Mouse (Mus musculus) MEL (cell line): ENCODE measurements around the gene Ddx28. TPM values are rescaled to one million over a fixed set of nuclear protein-coding genes. Genes with fewer than 3 reads are reported as not detected.

ENCODE experiments used
- DNase-seq: peaks from one replicate; pipeline ENCODE4 v3.0.0; 2011; ENCODE audit warnings: low read depth, low spot score
- H3K27ac ChIP-seq: 2 replicates; pipeline ENCODE4 v1.5.1; 2012; ENCODE audit warnings: low read depth, mild to moderate bottlenecking, control low read depth, low read length, moderate library complexity; ENCODE audit not compliant: control insufficient read depth
- H3K27me3 ChIP-seq, 2 experiments: fragments of 150-350 bp in 1 of 2; sonication (generic) in 1 of 2; 2 replicates each; pipeline ENCODE4 v1.6.1; 2012; ENCODE audit warnings: low read length in 2 of 2, mild to moderate bottlenecking in 2 of 2, improper control_type of control experiment in 1 of 2, moderate library complexity in 1 of 2; ENCODE audit not compliant: insufficient read depth in 2 of 2, control insufficient read depth in 1 of 2
- H3K36me3 ChIP-seq, 2 experiments: 2 replicates each; pipeline ENCODE4 v1.6.1; 2012 to 2014; ENCODE audit warnings: low read length in 2 of 2, improper control_type of control experiment in 1 of 2, inconsistent platforms in 1 of 2, mild to moderate bottlenecking in 1 of 2; ENCODE audit not compliant: insufficient read depth in 2 of 2, control insufficient read depth in 1 of 2
- H3K4me1 ChIP-seq, 2 experiments: fragments of 150-350 bp in 1 of 2; sonication (generic) in 1 of 2; 2 replicates each; pipeline ENCODE4 v1.6.1; 2012; ENCODE audit warnings: low read length in 2 of 2, improper control_type of control experiment in 1 of 2, mild to moderate bottlenecking in 1 of 2; ENCODE audit not compliant: insufficient read depth in 2 of 2, control insufficient read depth in 1 of 2
- H3K4me3 ChIP-seq, 2 experiments: fragments of 150-350 bp in 1 of 2; sonication (generic) in 1 of 2; 2 replicates each; pipeline ENCODE4 v1.5.1; 2012; ENCODE audit warnings: low read depth in 2 of 2, low read length in 2 of 2, mild to moderate bottlenecking in 2 of 2, moderate library complexity in 2 of 2, control low read depth in 1 of 2, improper control_type of control experiment in 1 of 2; ENCODE audit not compliant: control insufficient read depth in 1 of 2, insufficient read depth in 1 of 2
- H3K79me2 ChIP-seq: 2 replicates; pipeline ENCODE4 v1.6.1; 2012; ENCODE audit warnings: mild to moderate bottlenecking, low read length, moderate library complexity; ENCODE audit not compliant: control insufficient read depth, poor library complexity, insufficient read depth
- H3K9ac ChIP-seq: 2 replicates; pipeline ENCODE4 v1.6.1; 2012; ENCODE audit warnings: low read depth, mild to moderate bottlenecking, control low read depth, low read length, moderate library complexity; ENCODE audit not compliant: control insufficient read depth, poor library complexity, severe bottlenecking
- H3K9me3 ChIP-seq: fragments of 150-350 bp; sonication (generic); replicated peaks from 2 replicates; pipeline ENCODE4 v1.6.1; 2012; ENCODE audit warnings: mild to moderate bottlenecking, low read length, improper control_type of control experiment, moderate library complexity; ENCODE audit not compliant: insufficient read depth
- BHLHE40 ChIP-seq: IDR thresholded peaks from 2 replicates; pipeline ENCODE4 v1.6.1; 2012; ENCODE audit warnings: low read depth, mild to moderate bottlenecking, inconsistent platforms, low read length, improper control_type of control experiment, borderline replicate concordance
- EP300 ChIP-seq, 2 experiments: IDR thresholded peaks; 2 replicates each; pipeline ENCODE4 v1.6.1; 2011; ENCODE audit warnings: improper control_type of control experiment in 2 of 2, low read length in 2 of 2, low read depth in 1 of 2, mild to moderate bottlenecking in 1 of 2
- GABPA ChIP-seq: IDR thresholded peaks from 2 replicates; pipeline ENCODE4 v1.6.1; 2012; ENCODE audit warnings: low read depth, mild to moderate bottlenecking, inconsistent platforms, low read length, improper control_type of control experiment, moderate library complexity
- HCFC1 ChIP-seq: IDR thresholded peaks from 2 replicates; pipeline ENCODE4 v1.6.1; 2012; ENCODE audit warnings: low read depth, mild to moderate bottlenecking, inconsistent platforms, low read length, improper control_type of control experiment, moderate library complexity
- KAT2A ChIP-seq: conservative IDR thresholded peaks from 2 replicates; pipeline ENCODE4 v1.6.1; 2012; ENCODE audit warnings: low read depth, low read length, improper control_type of control experiment, inconsistent platforms
- MAX ChIP-seq: IDR thresholded peaks from 2 replicates; pipeline ENCODE4 v1.6.1; 2011; ENCODE audit warnings: low read length, improper control_type of control experiment
- MEF2A ChIP-seq: IDR thresholded peaks from 2 replicates; pipeline ENCODE4 v1.6.1; 2014; ENCODE audit warnings: low read depth, mild to moderate bottlenecking, inconsistent platforms, low read length, improper control_type of control experiment; ENCODE audit not compliant: poor library complexity, insufficient replicate concordance, severe bottlenecking; ENCODE audit errors: extremely low read depth
- MXI1 ChIP-seq: IDR thresholded peaks from 2 replicates; pipeline ENCODE4 v1.6.1; 2011; ENCODE audit warnings: mild to moderate bottlenecking, low read depth, low read length, improper control_type of control experiment
- POLR2A ChIP-seq, 2 experiments: IDR thresholded peaks; 2 replicates each; pipeline ENCODE4 v1.6.1; 2011 to 2012; ENCODE audit warnings: low read length in 2 of 2, mild to moderate bottlenecking in 2 of 2, control low read depth in 1 of 2, improper control_type of control experiment in 1 of 2, low read depth in 1 of 2, moderate library complexity in 1 of 2; ENCODE audit not compliant: control insufficient read depth in 1 of 2, insufficient read depth in 1 of 2, poor library complexity in 1 of 2
- POLR2AphosphoS5 ChIP-seq: IDR thresholded peaks from 2 replicates; pipeline ENCODE4 v1.6.1; 2012; ENCODE audit warnings: low read depth, borderline replicate concordance, mild to moderate bottlenecking, inconsistent platforms, low read length, moderate library complexity, mixed read lengths
- RAD21 ChIP-seq: IDR thresholded peaks from 2 replicates; pipeline ENCODE4 v1.6.1; 2011; ENCODE audit warnings: mild to moderate bottlenecking, low read depth, low read length, improper control_type of control experiment
- SIN3A ChIP-seq: IDR thresholded peaks from 2 replicates; pipeline ENCODE4 v1.6.1; 2012; ENCODE audit warnings: low read length, improper control_type of control experiment, inconsistent platforms
- TCF12 ChIP-seq: IDR thresholded peaks from 2 replicates; pipeline ENCODE4 v1.6.1; 2014; ENCODE audit warnings: low read depth, mild to moderate bottlenecking, inconsistent platforms, low read length, improper control_type of control experiment, moderate library complexity
- UBTF ChIP-seq: IDR thresholded peaks from 2 replicates; pipeline ENCODE4 v1.6.1; 2012; ENCODE audit warnings: low read depth, mild to moderate bottlenecking, inconsistent platforms, low read length, improper control_type of control experiment, moderate library complexity, borderline replicate concordance; ENCODE audit not compliant: insufficient read depth
- USF1 ChIP-seq: IDR thresholded peaks from 2 replicates; pipeline ENCODE4 v1.6.1; 2014; ENCODE audit warnings: low read depth, mild to moderate bottlenecking, inconsistent platforms, low read length, improper control_type of control experiment, moderate library complexity
- ZKSCAN1 ChIP-seq: IDR thresholded peaks from 2 replicates; pipeline ENCODE4 v1.6.1; 2012; ENCODE audit warnings: low read depth, mild to moderate bottlenecking, inconsistent platforms, low read length, improper control_type of control experiment, moderate library complexity
- ZNF384 ChIP-seq: IDR thresholded peaks from 2 replicates; pipeline ENCODE4 v1.6.1; 2012; ENCODE audit warnings: low read depth, mild to moderate bottlenecking, inconsistent platforms, low read length, improper control_type of control experiment
- polyA plus RNA-seq, 2 experiments: library from polyadenylated mRNA; stranded (reverse) in 1 of 2; unstranded in 1 of 2; fragments of >175 nt in 1 of 2; fragments of >200 nt in 1 of 2; gene quantifications; 2 replicates each; pipeline versions ENCODE4 v1.2.1 to v1.2.4; 2012; ENCODE audit warnings: low replicate concordance in 2 of 2, low read depth in 1 of 2; ENCODE audit not compliant: insufficient read length in 2 of 2, insufficient read depth in 1 of 2, missing spikeins in 1 of 2
- total RNA-seq: library from RNA; depleted of rRNA; stranded (reverse); fragments of 300-350 nt; gene quantifications from 2 replicates; pipeline ENCODE4 v1.2.3, GENCODE M21; 2012

Gene Ddx28
- total and polyA plus RNA-seq, 3 experiments: 21.8 to 29.9 TPM; not detected in 1

GRCm38 (mm10) chr8:105965266-105965904 lies 46.3 kb downstream of the Ddx28 start:
- peak overlapping the region; percentile 93 for H3K9ac ChIP-seq
- H3K36me3 ChIP-seq: peaks cover 0 to 8% of the 10 kb centered on the region in 2 experiments; a peak in 2 of 4 replicates
- H3K4me3 ChIP-seq: peak overlapping the region; percentile 90
- no peak for TF ChIP-seq POLR2AphosphoS5
- no peak for TF ChIP-seq POLR2A (IDR thresholded peaks at IDR 0.05; ENCODE audit: control insufficient read depth in 1 of 2, insufficient read depth in 1 of 2, low read depth in 1 of 2, low read length in 2 of 2, poor library complexity in 1 of 2)
- no peak for TF ChIP-seq TCF12
- no peak for TF ChIP-seq MXI1
- peak; percentile 66 for TF ChIP-seq SIN3A
- TF ChIP-seq HCFC1: no peak
- TF ChIP-seq USF1: no peak
- no peak for TF ChIP-seq RAD21
- TF ChIP-seq ZNF384: no peak
- TF ChIP-seq UBTF: peak; percentile 92; the same call in 1 of the 2 replicates
- TF ChIP-seq, all 39 proteins: peak for 2
- DNase-seq: peak; percentile 81
- Histone ChIP-seq H3K4me1 (peaks cover 5 to 29% of the 10 kb centered on the region in 2 experiments; a peak in 3 of 4 replicates), H3K27me3 (no peaks in the 10 kb centered on the region), H3K27ac (peak overlapping the region; percentile 72), H3K9me3 (no peaks in the 10 kb centered on the region), H3K79me2 (peaks cover 20% of the 10 kb centered on the region)

GRCm38 (mm10) chr8:105964506-105965265 lies 47.0 kb downstream of the Ddx28 start:
- peak overlapping the region; percentile 72 for H3K27ac ChIP-seq
- H3K9ac ChIP-seq: peak overlapping the region; percentile 93
- no peak for TF ChIP-seq GABPA
- no peak for TF ChIP-seq BHLHE40
- TF ChIP-seq MAX: 0 out of 2 replicates have a peak, but pooled peaks have one; percentile 6
- TF ChIP-seq MEF2A: no peak
- no peak for TF ChIP-seq USF1
- no peak for TF ChIP-seq UBTF
- no peak for TF ChIP-seq MXI1
- TF ChIP-seq ZKSCAN1: no peak
- TF ChIP-seq TCF12: no peak
- TF ChIP-seq KAT2A: no peak
- TF ChIP-seq EP300 (IDR thresholded peaks at IDR 0.05; ENCODE audit: low read depth in 1 of 2, low read length in 2 of 2): 0 out of 4 replicates have a peak, but pooled peaks of 1 of the 2 experiments have one; percentile 11
- no peak for TF ChIP-seq SIN3A
- TF ChIP-seq, all 39 proteins: peak for 2
- Histone ChIP-seq H3K36me3 (peaks cover 2 to 8% of the 10 kb centered on the region in 2 experiments; a peak in 2 of 4 replicates), H3K4me3 (peak overlapping the region; percentile 90), H3K9me3 (no peaks in the 10 kb centered on the region), H3K4me1 (peaks cover 5 to 29% of the 10 kb centered on the region in 2 experiments; a peak in 3 of 4 replicates), H3K79me2 (peaks cover 20% of the 10 kb centered on the region), H3K27me3 (no peaks in the 10 kb centered on the region)
- DNase-seq: no peak
